Mouse (Mus musculus) myocyte (in vitro differentiated cells): ENCODE measurements around the gene Saysd1.

Experiments
- MYOG ChIP-seq, 3 experiments: IDR thresholded peaks; one replicate each; pipeline ENCODE4 v1.6.1; 2011; ENCODE audit warnings: control low read depth in 2 of 3, low read depth in 2 of 3, mild to moderate bottlenecking in 2 of 3; ENCODE audit not compliant: insufficient read length in 2 of 3, control insufficient read depth in 1 of 3, insufficient read depth in 1 of 3
- POLR2A ChIP-seq: IDR thresholded peaks from one replicate; pipeline ENCODE4 v1.6.1; 2011; ENCODE audit warnings: low read depth, mild to moderate bottlenecking, control low read depth, moderate library complexity; ENCODE audit not compliant: insufficient read length
- POLR2AphosphoS2 ChIP-seq: IDR thresholded peaks from one replicate; pipeline ENCODE4 v1.6.1; 2011; ENCODE audit warnings: low read depth, control low read depth; ENCODE audit not compliant: insufficient read length
- SRF ChIP-seq: IDR thresholded peaks from one replicate; pipeline ENCODE4 v1.6.1; 2011; ENCODE audit warnings: low read depth; ENCODE audit not compliant: control insufficient read depth, insufficient read length
- USF1 ChIP-seq: IDR thresholded peaks from one replicate; pipeline ENCODE4 v1.6.1; 2011; ENCODE audit warnings: low read depth, mild to moderate bottlenecking, control low read depth, moderate library complexity

DNA sequence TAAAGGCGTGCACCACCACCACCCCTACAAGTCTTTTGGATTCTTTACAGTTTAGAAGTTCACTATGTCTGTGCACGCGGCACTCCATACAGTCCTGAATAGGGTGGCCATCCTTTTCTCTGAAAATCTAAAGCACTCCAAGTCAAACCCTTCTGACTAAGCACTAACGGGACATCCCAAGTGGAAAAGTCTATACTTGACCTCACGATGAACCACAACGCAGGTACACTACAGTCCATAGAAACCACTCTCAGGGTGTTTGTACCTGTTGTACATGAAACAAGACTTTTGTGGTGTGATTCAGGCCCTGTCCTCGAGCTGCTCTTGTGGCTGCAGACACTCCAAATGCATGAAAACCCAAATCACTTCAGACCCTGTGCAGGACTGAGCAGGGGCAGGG lies 36.8 kb upstream of the Saysd1 start:
- TF ChIP-seq SRF (no peak), POLR2A (no peak), POLR2AphosphoS2 (no peak), MYOG (IDR thresholded peaks at IDR 0.05; ENCODE audit: control insufficient read depth in 1 of 3, insufficient read depth in 1 of 3, insufficient read length in 2 of 3, low read depth in 2 of 3) (no peak), USF1 (no peak)
